Mouse (Mus musculus) olfactory bulb, adult 2 months (tissue): ENCODE measurements around the gene Hoxd3.

ENCODE experiments used
- CTCF ChIP-seq: fragments of 200-500 bp; IDR thresholded peaks from 2 replicates; pipeline ENCODE4 v1.5.1; 2012; ENCODE audit warnings: low read depth, mild to moderate bottlenecking, low read length, moderate library complexity; ENCODE audit not compliant: insufficient read depth
- POLR2A ChIP-seq: fragments of 200-500 bp; IDR thresholded peaks from 2 replicates; pipeline ENCODE4 v1.6.1; 2012; ENCODE audit warnings: mild to moderate bottlenecking, low read depth, low read length, moderate library complexity; ENCODE audit not compliant: insufficient read depth

GRCm38 (mm10) chr2:74731799-74732512, 20.2 kb downstream of the Hoxd3 start:
- TF ChIP-seq CTCF (no peak), POLR2A (no peak)
